Mouse (Mus musculus) stomach, postnatal 0 days (tissue): ENCODE measurements at regions not wholly inside any gene's neighbourhood (a gene's known extent, or its start where the extent isn't known, plus 50 kb on each side); places are given as distances from the start of the nearest gene placed in this dataset.

Experiments
- CTCF ChIP-seq: IDR thresholded peaks from 2 replicates; pipeline ENCODE4 v1.5.1; 2016; ENCODE audit warnings: antibody characterized with exemption, low read depth, mild to moderate bottlenecking, moderate library complexity
- EP300 ChIP-seq: optimal IDR thresholded peaks from 2 replicates; pipeline ENCODE3; 2016; ENCODE audit warnings: antibody characterized with exemption

DNA sequence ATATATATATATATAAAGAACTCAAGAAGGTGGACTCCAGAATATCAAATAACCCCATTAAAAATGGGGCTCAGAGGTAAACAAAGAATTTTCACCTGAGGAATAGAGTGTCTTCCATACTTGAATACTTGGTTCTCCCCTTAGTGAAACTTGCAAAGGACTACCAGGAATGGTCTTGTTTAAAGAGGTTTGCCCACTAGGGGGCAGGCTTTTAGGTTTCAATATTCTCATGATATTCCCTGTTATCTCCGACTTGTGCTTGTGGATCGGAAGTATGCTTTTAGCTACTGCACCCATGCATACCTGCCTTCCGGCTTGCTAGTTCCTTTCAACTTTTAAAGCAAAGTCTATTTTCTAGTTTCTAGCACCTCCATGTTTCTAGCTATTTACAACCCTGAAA, 1242.7 kb downstream of the Ntrk3 start:
- TF ChIP-seq CTCF (no peak), EP300 (no peak)
